Mouse (Mus musculus): ENCODE measurements at regions not wholly inside any gene's neighbourhood (a gene's known extent, or its start where the extent isn't known, plus 50 kb on each side); places are given as distances from the start of the nearest gene placed in this dataset.

DNA sequence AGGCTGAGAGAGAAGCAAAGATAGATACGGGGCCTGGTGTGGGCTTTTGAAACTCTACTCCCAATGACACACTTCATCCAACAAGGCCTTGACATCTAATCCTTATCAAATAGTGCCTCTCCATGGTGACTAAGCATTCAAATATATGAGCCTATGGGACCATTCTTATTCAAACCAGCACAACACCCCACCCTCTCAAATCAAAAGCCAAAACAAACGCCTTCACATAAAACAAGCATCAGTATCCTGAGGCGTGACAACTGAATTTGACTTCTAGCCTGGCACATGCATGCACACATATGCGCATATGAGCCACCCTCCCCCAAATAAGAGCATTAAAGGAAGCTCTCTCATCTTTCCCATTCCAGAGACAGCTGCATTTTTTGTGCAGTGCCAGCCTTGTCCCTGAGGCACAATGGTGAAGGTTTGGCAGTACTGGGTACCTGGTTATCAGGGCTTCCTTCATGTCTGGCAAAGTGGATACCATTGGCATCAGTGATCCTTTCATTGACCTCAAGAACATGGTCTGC lies 103.8 kb upstream of the Gli2 start:
- TF ChIP-seq GATA4 (IDR thresholded peaks at IDR 0.05; ENCODE audit: insufficient replicate concordance, low read length): no peak

DNA sequence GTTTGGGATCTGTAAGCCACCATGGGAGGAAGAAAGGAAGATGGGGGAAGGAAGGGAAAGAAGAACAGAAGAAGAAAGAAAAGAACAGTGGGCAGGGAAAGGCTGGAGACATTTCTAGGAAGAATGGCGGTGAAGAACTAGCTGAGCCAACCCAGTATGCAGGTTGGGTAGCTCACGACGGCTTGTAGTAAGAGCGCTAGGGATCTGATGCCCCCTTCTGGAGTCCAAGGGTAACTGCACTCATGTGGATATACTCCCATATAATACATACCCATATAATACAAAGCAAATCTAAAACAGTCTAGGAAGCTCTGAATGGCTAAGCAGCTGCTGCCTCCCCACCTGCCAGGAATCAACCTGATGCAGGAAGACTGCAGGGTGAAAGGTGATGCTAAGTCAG lies 100.2 kb upstream of the Gli2 start:
- TF ChIP-seq GATA4 (IDR thresholded peaks at IDR 0.05; ENCODE audit: insufficient replicate concordance, low read length): no peak

DNA sequence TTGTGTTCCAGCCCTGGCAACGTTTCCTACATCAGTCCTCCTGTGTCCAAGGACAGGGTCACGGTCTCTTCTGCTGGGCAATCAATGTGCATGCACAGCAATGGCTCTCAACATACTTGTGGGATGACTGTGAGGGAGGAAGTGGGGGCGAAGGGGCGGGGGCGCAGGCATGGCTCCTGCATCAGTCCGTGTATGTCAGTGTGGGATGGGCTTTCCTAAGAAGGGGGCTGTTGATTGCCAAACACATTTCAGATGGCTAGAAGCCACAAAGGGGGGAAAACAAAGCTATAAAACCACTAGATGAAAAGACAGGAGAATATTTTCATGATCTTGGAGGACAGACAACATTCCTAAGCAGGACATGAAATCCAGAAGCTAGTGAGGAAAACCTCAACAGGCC lies 99.4 kb upstream of the Gli2 start:
- no peak for TF ChIP-seq GATA4 (IDR thresholded peaks at IDR 0.05; ENCODE audit: insufficient replicate concordance, low read length)

DNA sequence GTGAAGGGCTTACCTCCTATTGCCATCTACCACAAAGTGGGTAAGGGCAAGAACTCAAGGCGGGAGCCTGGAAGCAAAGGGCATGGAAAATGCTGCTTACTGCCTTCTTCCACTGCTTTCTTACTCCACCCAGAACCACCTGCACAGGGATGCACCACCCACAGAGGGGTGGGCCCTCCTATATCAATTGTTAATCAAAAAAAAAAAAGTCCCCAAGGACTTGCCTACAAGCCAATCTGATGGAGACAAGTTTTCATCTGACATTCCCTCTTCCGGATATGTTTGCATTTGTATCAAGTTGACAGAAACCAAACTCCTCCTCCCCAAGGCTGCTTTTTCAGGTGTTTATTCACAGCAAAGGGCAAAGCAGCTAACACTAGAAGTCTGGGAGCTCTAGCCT lies 94.1 kb upstream of the Gli2 start:
- no peak for TF ChIP-seq GATA4 (IDR thresholded peaks at IDR 0.05; ENCODE audit: insufficient replicate concordance, low read length)

DNA sequence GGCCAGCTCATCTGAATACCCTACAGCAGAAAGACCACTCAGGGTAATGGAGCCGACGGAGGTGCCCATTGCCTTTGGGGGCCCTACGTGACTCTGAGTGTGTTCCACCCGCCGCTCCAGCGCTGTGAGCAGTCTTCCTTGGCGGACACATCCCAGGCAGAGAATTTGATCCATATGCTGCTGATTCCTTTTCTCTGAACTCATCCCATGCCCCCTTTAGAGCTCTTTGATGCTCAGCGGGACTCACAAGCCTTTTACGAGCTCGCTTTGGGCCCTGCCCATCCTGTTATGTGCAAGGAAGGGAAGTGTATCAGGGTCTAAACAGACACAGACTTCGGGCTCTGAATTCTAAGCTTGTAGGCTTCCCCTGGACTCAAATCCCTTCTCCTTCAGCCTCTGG lies 90.4 kb upstream of the Gli2 start:
- TF ChIP-seq GATA4 (IDR thresholded peaks at IDR 0.05; ENCODE audit: insufficient replicate concordance, low read length): no peak

DNA sequence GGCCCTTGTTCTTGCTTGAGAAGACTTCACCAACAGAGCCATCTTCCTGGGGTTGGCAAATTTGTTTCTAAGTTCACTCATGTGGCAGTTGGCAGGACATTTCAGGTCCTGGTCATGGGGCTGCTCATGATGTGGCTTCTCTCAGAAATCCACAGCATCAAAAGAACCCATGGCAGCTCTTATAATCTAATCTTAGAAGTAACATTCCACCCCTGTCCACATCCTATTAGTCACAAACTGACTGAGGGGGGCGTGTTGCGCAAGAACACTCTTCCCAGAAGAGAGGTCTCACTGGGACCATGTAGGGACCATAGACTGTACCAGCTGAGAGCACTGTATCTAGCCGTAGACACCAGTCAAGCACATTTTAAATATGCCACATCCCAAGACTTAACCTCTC lies 75.6 kb upstream of the Gli2 start:
- no peak for TF ChIP-seq GATA4 (IDR thresholded peaks at IDR 0.05; ENCODE audit: insufficient replicate concordance, low read length)

DNA sequence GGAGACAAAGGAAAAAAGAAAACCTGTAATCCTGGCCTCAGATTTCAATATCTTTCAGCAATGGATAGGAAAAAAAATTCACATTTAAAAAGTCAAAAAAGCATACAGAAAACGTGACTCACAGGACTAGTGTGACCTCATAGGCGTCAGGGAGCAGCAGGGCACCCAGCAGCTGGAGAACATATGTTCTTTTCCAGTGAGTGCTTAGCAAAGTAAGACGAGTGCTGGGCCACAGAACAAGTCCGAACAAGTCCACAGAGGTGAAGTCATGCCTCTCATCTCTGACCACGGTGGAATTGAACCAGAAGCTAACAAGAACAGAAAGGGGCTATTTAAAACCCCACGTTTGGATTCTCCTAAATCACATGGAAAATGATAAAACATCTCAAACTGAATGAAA lies 72.1 kb upstream of the Gli2 start:
- TF ChIP-seq GATA4 (IDR thresholded peaks at IDR 0.05; ENCODE audit: insufficient replicate concordance, low read length): no peak

DNA sequence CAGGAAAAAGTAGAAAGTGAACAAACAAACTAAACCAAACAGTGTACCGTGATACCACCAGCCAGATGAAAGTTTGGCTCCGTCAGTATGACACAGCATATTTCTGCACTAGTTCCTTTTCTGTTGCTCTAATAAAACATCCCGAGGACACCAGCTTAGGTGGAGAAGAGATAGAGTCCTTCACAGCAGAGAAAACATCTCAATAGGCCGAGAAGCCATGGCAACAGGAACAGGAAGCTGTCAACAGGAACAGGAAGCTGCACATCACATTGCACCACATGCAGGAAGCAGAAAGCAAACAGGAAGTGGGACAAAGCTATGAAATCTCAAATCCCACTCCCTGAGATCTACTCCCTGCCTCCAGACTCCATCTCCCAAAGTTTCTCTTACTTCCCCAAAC lies 71.4 kb upstream of the Gli2 start:
- TF ChIP-seq GATA4 (IDR thresholded peaks at IDR 0.05; ENCODE audit: insufficient replicate concordance, low read length): no peak

DNA sequence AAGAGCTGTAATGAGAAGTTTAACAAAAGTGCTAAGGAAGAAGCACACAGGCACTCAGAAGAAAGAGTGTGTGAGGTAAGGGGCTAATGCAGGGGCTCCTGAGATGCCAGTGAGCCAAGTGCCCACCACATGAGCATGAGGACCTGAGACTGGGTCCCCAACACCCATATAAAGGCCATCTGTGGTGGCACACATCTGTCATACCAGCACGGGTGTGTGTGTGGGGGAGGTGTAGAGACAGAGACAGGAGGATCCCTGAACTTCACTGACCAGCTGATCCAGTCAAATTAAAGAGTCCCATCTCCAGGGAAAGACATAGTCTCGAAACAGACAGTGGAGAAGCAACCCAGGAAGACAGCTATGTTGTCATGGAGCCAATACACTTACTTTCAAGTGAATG lies 70.6 kb upstream of the Gli2 start:
- no peak for TF ChIP-seq GATA4 (IDR thresholded peaks at IDR 0.05; ENCODE audit: insufficient replicate concordance, low read length)

DNA sequence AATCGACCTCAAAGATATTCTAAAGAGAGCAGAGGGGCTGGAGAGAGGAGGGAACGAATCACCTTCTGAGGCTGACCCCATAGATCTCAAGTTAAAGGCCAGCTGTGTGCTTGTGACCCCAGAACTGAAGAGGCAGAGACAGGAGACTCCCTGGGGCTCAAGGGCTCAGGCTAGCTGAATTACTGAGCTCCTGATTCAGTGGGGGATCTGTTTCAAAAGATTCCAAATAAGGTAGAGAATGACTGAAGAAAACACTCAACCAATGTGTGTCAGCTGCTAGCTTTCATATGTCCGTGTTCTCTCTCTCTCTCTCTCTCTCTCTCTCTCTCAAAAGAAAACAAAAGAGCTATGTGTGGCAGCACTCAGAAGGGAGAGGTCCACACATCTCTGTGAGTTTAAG lies 70.0 kb upstream of the Gli2 start:
- no peak for TF ChIP-seq GATA4 (IDR thresholded peaks at IDR 0.05; ENCODE audit: insufficient replicate concordance, low read length)

DNA sequence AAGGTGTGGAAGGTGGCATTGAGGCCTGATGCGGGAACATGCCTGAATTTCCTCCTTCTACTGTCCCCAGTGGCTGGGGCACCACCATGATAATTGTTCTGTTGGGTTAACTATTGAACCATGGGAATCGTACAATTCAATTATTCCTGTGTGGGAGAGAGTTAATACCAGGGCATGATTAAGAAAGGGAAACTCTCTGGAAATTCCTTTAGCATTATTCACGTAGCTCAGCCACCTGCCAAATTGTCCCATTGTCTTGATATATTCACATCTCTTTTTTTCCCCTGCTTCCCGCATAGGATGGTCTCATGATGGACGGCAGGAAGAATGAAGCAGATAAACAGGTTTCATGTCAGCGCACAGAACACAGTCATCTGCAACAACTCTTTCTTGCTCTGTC lies 69.6 kb upstream of the Gli2 start:
- TF ChIP-seq GATA4 (IDR thresholded peaks at IDR 0.05; ENCODE audit: insufficient replicate concordance, low read length): no peak

DNA sequence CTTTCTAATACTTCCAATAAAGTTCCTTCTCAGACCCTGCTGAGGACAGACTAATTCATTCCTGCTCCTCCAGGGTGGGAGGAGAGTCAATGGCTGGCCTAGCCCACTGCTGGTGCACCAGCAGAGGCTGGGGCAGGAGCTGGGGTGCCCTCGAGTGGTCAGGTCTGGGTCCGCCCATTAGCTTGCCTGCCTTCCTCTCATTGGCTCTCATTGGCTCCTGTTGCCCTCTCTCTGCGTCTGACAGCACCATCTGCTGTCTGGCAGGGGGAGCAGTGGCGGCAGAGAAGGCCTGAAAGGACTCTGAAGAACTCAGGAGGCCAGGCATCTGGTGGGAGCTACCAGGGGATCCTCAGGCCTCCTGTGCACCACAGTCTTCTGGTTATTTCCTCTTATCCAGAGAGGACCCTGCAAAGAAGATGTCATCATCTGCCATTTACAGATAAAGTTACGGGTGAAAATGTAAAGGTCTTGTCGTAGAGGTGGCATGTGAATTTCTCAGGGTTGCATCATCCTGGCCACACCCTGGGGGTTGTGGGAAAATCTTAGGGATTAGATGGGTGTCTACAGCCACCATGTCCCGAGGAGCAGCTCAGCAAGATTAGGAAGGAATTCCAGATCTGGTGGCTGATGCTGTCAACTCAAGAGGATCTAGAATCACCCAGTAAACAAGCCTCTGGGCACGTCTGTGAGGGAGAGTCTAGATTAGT lies 66.6 kb upstream of the Gli2 start:
- TF ChIP-seq GATA4 (IDR thresholded peaks at IDR 0.05; ENCODE audit: insufficient replicate concordance, low read length): no peak

DNA sequence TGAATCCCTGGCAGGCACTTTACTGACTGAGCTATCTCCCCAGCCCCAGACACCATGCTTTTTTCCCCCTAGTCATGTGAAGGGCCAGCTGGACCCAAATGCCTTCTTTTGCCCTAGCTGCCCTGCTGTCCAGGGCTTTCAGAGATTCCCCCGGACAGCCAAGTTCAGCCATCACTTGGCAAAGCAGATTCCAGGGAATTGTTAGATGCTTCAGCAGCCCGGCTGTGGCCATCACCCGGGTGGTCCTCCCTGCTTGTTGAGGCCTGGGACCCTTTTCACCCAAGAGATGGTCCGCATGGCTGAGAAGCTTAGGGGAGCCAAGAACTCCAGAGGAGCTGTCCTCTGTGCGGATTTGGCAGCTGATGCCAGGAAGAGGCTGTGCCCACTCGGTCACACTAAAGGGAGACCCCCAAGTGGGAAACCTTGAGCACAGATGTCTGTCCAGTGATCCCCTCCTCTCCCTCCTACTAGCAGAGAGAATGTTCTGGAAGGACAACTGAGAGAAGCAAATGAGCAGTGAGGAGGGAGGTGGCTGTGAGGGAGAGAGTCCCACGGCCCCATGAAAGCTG lies 61.8 kb upstream of the Gli2 start:
- TF ChIP-seq GATA4 (IDR thresholded peaks at IDR 0.05; ENCODE audit: insufficient replicate concordance, low read length): no peak

DNA sequence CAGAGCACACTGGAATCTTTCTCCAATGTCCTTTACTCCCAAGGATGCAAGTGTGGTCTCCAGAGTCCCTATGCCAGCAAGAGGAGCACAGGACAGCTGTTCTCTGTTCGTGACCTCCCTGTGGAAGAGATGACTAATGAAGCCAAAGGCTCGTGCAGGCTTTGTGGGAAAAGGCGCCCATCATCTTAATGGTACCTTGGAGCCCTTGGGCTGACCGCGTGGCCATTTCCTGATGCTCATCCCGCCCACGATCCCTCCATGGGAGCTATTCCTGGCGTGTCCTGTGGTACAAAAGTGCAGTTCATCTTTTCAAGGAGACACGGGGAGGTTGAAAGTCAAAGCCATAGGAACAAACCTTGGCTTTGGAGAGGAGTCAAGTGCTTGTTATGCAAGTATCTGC lies 55.2 kb upstream of the Gli2 start:
- no peak for TF ChIP-seq GATA4 (IDR thresholded peaks at IDR 0.05; ENCODE audit: insufficient replicate concordance, low read length)

DNA sequence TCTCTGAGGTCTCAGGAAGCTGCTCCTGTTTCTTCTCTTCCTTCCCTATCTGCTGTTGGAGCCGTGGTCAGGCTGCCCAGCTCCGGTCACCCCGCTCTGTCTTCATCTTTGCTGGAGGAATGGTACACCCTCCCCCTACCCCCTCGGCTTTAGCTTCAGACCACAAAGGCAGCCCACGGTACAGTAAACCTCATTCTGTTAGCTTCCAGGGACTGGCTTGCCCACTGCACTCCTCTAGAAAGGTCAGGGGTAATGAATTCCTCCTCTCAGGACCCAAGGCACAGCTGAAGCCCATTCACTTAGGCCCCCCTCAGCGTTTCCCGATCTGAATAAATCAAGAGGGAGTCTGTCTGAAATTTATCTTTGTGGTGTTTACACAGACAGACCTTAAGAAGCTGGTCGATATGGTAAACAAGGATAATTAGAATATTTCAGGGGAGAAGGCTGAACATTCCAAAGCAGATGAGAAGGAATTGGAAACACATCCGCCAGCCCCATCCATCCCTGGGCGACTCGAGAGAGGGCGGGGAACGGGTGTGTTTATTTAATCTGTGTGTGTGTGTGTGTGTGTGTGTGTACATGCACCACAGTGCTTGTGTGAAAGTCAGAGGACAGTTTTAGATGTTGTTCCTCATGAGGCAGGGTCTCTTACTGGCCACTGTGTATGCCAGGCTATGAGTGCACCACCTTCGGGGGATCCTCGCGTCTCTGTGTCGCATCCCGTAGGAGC lies 53.0 kb upstream of the Gli2 start:
- TF ChIP-seq GATA4 (IDR thresholded peaks at IDR 0.05; ENCODE audit: insufficient replicate concordance, low read length): no peak
